Mouse (Mus musculus) myocyte (in vitro differentiated cells): ENCODE data around the gene Olfr1346. TPM values are rescaled to one million over a fixed set of nuclear protein-coding genes. Genes with fewer than 3 reads are reported as not detected.

Experiments
- H3K27me3 ChIP-seq: one replicate; pipeline ENCODE4 v1.6.1; 2011; ENCODE audit not compliant: control insufficient read depth, insufficient read depth, insufficient read length
- H3K36me3 ChIP-seq: one replicate; pipeline ENCODE4 v1.6.1; 2011; ENCODE audit not compliant: control insufficient read depth, insufficient read depth
- H3K4me2 ChIP-seq: one replicate; pipeline ENCODE4 v1.6.1; 2011; ENCODE audit warnings: low read depth, control low read depth
- H3K4me3 ChIP-seq: one replicate; pipeline ENCODE4 v1.5.1; 2011; ENCODE audit warnings: mild to moderate bottlenecking, control low read depth, moderate library complexity
- H3K79me2 ChIP-seq: one replicate; pipeline ENCODE4 v1.6.1; 2011; ENCODE audit not compliant: control insufficient read depth, insufficient read depth
- H3ac ChIP-seq: one replicate; pipeline ENCODE4 v1.6.1; 2011; ENCODE audit not compliant: control insufficient read depth, insufficient read length
- CEBPB ChIP-seq: IDR thresholded peaks from 2 replicates; pipeline ENCODE4 v1.6.1; 2011; ENCODE audit warnings: mild to moderate bottlenecking, moderate library complexity; ENCODE audit not compliant: poor library complexity, insufficient read depth, severe bottlenecking
- E2F4 ChIP-seq: IDR thresholded peaks from one replicate; pipeline ENCODE4 v1.6.1; 2011; ENCODE audit warnings: mild to moderate bottlenecking, control low read depth, moderate library complexity; ENCODE audit not compliant: insufficient read depth
- MAX ChIP-seq: IDR thresholded peaks from one replicate; pipeline ENCODE4 v1.6.1; 2011; ENCODE audit warnings: low read depth, mild to moderate bottlenecking, control low read depth
- MYOD1 ChIP-seq, 3 experiments: IDR thresholded peaks; one replicate each; pipeline ENCODE4 v1.6.1; 2011; ENCODE audit warnings: control low read depth in 2 of 3, low read depth in 2 of 3, mild to moderate bottlenecking in 2 of 3, moderate library complexity in 1 of 3; ENCODE audit not compliant: insufficient read length in 2 of 3, control insufficient read depth in 1 of 3
- MYOG ChIP-seq, 3 experiments: IDR thresholded peaks; one replicate each; pipeline ENCODE4 v1.6.1; 2011; ENCODE audit warnings: control low read depth in 2 of 3, low read depth in 2 of 3, mild to moderate bottlenecking in 2 of 3; ENCODE audit not compliant: insufficient read length in 2 of 3, control insufficient read depth in 1 of 3, insufficient read depth in 1 of 3
- POLR2A ChIP-seq: IDR thresholded peaks from one replicate; pipeline ENCODE4 v1.6.1; 2011; ENCODE audit warnings: low read depth, mild to moderate bottlenecking, control low read depth, moderate library complexity; ENCODE audit not compliant: insufficient read length
- POLR2AphosphoS2 ChIP-seq: IDR thresholded peaks from one replicate; pipeline ENCODE4 v1.6.1; 2011; ENCODE audit warnings: low read depth, control low read depth; ENCODE audit not compliant: insufficient read length
- REST ChIP-seq: IDR thresholded peaks from one replicate; pipeline ENCODE4 v1.6.1; 2011; ENCODE audit warnings: mild to moderate bottlenecking, control low read depth, moderate library complexity; ENCODE audit not compliant: insufficient read depth, insufficient read length
- SRF ChIP-seq: IDR thresholded peaks from one replicate; pipeline ENCODE4 v1.6.1; 2011; ENCODE audit warnings: low read depth; ENCODE audit not compliant: control insufficient read depth, insufficient read length
- TCF12 ChIP-seq: IDR thresholded peaks from one replicate; pipeline ENCODE4 v1.6.1; 2011; ENCODE audit warnings: mild to moderate bottlenecking, control low read depth; ENCODE audit not compliant: poor library complexity, insufficient read depth, severe bottlenecking
- TCF3 ChIP-seq: IDR thresholded peaks from one replicate; pipeline ENCODE4 v1.6.1; 2011; ENCODE audit warnings: low read depth, control low read depth; ENCODE audit not compliant: insufficient read length
- USF1 ChIP-seq: IDR thresholded peaks from one replicate; pipeline ENCODE4 v1.6.1; 2011; ENCODE audit warnings: low read depth, mild to moderate bottlenecking, control low read depth, moderate library complexity
- polyA plus RNA-seq: library from polyadenylated mRNA; unstranded; fragments of >200 nt; fragmentation: generic; extraction: Trizol; gene quantifications from one replicate; pipeline ENCODE4 v1.2.1, GENCODE M21; 2012; ENCODE audit warnings: missing spikeins

Olfr1346 gene
- not detected for polyA plus RNA-seq

DNA sequence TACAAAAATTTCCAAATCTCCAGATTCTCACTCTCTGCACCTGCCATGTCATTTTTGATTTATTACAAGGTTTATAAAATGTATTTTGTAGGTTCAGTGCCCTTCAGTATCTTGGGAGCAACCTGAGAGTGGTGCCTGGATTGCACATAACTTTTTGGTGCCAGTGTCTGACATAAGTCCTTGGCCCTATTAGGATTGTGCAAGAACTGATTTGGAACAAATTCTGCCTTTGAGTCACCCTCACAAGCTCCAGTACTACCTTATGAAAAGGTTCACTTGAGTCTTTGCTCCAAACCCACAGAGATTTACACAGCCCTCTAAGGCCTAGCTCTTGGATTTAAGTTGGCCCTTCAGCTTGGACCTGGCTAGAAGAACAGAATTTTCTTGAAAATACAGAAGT, at the start of gene Olfr1346:
Gene Olfr1346, plus strand, starts transcription at position 151 of the 400 bp plus-strand sequence.
- H3K27me3 ChIP-seq: no peaks in the 10 kb centered on the region
- no peak within 1 kb of the TSS for H3ac ChIP-seq
- no peak within 1 kb of the TSS for H3K4me2 ChIP-seq
- no peaks in the 10 kb centered on the region for H3K79me2 ChIP-seq
- H3K36me3 ChIP-seq: no peaks in the 10 kb centered on the region
- no peak within 1 kb of the TSS for H3K4me3 ChIP-seq
- TF ChIP-seq TCF3 (no peak), MYOG (IDR thresholded peaks at IDR 0.05; ENCODE audit: control insufficient read depth in 1 of 3, insufficient read depth in 1 of 3, insufficient read length in 2 of 3, low read depth in 2 of 3) (no peak), E2F4 (no peak), MAX (no peak), CEBPB (no peak), MYOD1 (IDR thresholded peaks at IDR 0.05; ENCODE audit: control insufficient read depth in 1 of 3, insufficient read length in 2 of 3, low read depth in 2 of 3) (no peak), REST (no peak), POLR2AphosphoS2 (no peak), SRF (no peak), USF1 (no peak), TCF12 (no peak), POLR2A (no peak)

- H3K36me3 ChIP-seq: no peaks in the 10 kb centered on the region
- no peak overlapping the region for H3K4me2 ChIP-seq
- no peaks in the 10 kb centered on the region for H3K79me2 ChIP-seq
- no peak overlapping the region for H3K4me3 ChIP-seq
- TF ChIP-seq POLR2A (no peak), USF1 (no peak), TCF12 (no peak), E2F4 (no peak), POLR2AphosphoS2 (no peak), TCF3 (no peak), MAX (no peak), SRF (no peak), MYOD1 (IDR thresholded peaks at IDR 0.05; ENCODE audit: control insufficient read depth in 1 of 3, insufficient read length in 2 of 3, low read depth in 2 of 3) (no peak), REST (no peak), CEBPB (no peak), MYOG (IDR thresholded peaks at IDR 0.05; ENCODE audit: control insufficient read depth in 1 of 3, insufficient read depth in 1 of 3, insufficient read length in 2 of 3, low read depth in 2 of 3) (no peak)
- H3K27me3 ChIP-seq: no peaks in the 10 kb centered on the region
- no peak overlapping the region for H3ac ChIP-seq
Measured at GRCm38 (mm10) chr7:6419894-6420293, 47.0 kb upstream of the Olfr1346 start.

DNA sequence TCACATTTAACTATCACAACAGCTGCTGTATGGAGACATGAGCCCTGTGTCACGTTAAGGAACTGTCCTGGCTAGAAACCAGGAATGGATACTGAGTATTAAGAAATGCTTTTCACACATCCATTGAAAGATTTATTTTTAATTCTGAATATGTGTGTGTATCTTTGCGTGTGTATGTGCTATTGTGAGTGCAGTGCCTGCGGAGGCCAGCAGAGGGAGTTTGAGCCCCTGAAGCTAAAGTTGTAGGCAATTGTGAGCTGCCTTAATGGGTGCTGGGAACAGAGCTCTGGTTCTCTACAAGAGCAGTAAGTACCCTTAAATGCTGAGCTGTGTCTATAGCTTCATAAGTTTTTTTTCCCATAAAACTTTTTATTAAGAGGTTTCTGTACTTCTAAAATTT, 37.5 kb upstream of the Olfr1346 start:
- H3K79me2 ChIP-seq: no peaks in the 10 kb centered on the region
- no peak overlapping the region for H3ac ChIP-seq
- no peak overlapping the region for H3K4me2 ChIP-seq
- no peaks in the 10 kb centered on the region for H3K27me3 ChIP-seq
- no peak overlapping the region for H3K4me3 ChIP-seq
- no peaks in the 10 kb centered on the region for H3K36me3 ChIP-seq
- TF ChIP-seq TCF12 (no peak), POLR2AphosphoS2 (no peak), MYOD1 (IDR thresholded peaks at IDR 0.05; ENCODE audit: control insufficient read depth in 1 of 3, insufficient read length in 2 of 3, low read depth in 2 of 3) (no peak), MAX (no peak), USF1 (no peak), POLR2A (no peak), E2F4 (no peak), TCF3 (no peak), REST (no peak), CEBPB (no peak), MYOG (IDR thresholded peaks at IDR 0.05; ENCODE audit: control insufficient read depth in 1 of 3, insufficient read depth in 1 of 3, insufficient read length in 2 of 3, low read depth in 2 of 3) (no peak), SRF (no peak)

GRCm38 (mm10) chr7:6430342-6430741, 36.6 kb upstream of the Olfr1346 start:
- H3K36me3 ChIP-seq: no peaks in the 10 kb centered on the region
- TF ChIP-seq POLR2A (no peak), TCF3 (no peak), USF1 (no peak)
- no peak overlapping the region for H3K4me2 ChIP-seq
- H3ac ChIP-seq: no peak overlapping the region
- H3K4me3 ChIP-seq: no peak overlapping the region
- no peaks in the 10 kb centered on the region for H3K27me3 ChIP-seq
- H3K79me2 ChIP-seq: no peaks in the 10 kb centered on the region

DNA sequence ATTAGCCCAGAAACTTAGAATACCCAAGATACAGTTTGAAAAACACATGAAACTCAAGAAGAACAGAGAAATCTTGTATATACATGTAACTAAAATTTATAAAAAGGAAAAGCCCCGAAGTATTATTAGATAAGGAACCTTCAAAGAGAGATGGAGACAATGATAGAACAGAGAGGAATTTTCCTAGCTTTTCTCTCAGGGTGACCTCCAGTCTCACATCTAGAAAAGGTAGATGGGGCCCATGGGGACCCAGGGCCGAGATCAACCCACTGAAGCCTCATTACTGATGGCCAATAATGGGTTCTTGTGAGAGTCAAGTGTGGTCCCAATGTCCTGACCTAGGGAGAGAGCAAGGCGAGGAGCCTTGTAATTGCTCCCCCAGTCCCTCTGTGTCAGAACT, 28.5 kb upstream of the Olfr1346 start, which contains the start of gene Olfr1344:
Gene Olfr1344, plus strand, starts transcription at position 301 of the 400 bp plus-strand sequence.
- H3K36me3 ChIP-seq: no peaks in the 10 kb centered on the region
- no peak within 1 kb of the TSS for H3ac ChIP-seq
- no peak for TF ChIP-seq POLR2A
- TF ChIP-seq MYOG (IDR thresholded peaks at IDR 0.05; ENCODE audit: control insufficient read depth in 1 of 3, insufficient read depth in 1 of 3, insufficient read length in 2 of 3, low read depth in 2 of 3): no peak
- no peak for TF ChIP-seq SRF
- no peak for TF ChIP-seq REST
- TF ChIP-seq USF1: no peak
- TF ChIP-seq E2F4: no peak
- TF ChIP-seq MAX: no peak
- no peak for TF ChIP-seq TCF12
- no peak for TF ChIP-seq TCF3
- TF ChIP-seq POLR2AphosphoS2: no peak
- TF ChIP-seq MYOD1 (IDR thresholded peaks at IDR 0.05; ENCODE audit: control insufficient read depth in 1 of 3, insufficient read length in 2 of 3, low read depth in 2 of 3): no peak
- TF ChIP-seq CEBPB: no peak
- no peaks in the 10 kb centered on the region for H3K79me2 ChIP-seq
- no peak within 1 kb of the TSS for H3K4me2 ChIP-seq
- H3K27me3 ChIP-seq: no peaks in the 10 kb centered on the region
- H3K4me3 ChIP-seq: no peak within 1 kb of the TSS
